Mouse (Mus musculus) layer of hippocampus, adult 2 months (tissue): Measurements from ENCODE around the gene Ripply2. TPM values are rescaled to one million over a fixed set of nuclear protein-coding genes. Genes with fewer than 3 reads are reported as not detected.

Experiments used
- DNase-seq, 2 experiments: peaks; one replicate each; pipeline ENCODE4 v3.0.0; 2022; ENCODE audit warnings: low spot score in 2 of 2
- H3K27ac ChIP-seq: fragments of 200-600 bp; 2 replicates; pipeline ENCODE4 v1.8.1; 2022
- H3K4me3 ChIP-seq: fragments of 200-600 bp; 2 replicates; pipeline ENCODE4 v1.8.1; 2022; ENCODE audit warnings: mild to moderate bottlenecking
- CTCF ChIP-seq: fragments of 200-600 bp; conservative IDR thresholded peaks from 2 replicates; pipeline ENCODE4 v1.8.1; 2022; ENCODE audit warnings: antibody characterized with exemption, mild to moderate bottlenecking, moderate library complexity
- total RNA-seq, 2 experiments: library from RNA; stranded (reverse); gene quantifications; 2 replicates each; pipeline ENCODE4 v1.2.3; 2021

Ripply2 gene
- total RNA-seq, 2 experiments from 2014 or later = 11.1 to 12.1 TPM

GRCm38 (mm10) chr9:87049425-87049824 is 34.1 kb downstream of the Ripply2 start:
- TF ChIP-seq CTCF = no peak
- peak in 1 of 2 experiments; percentile 11 for DNase-seq
- Histone ChIP-seq H3K4me3 (no peak overlapping the region), H3K27ac (no peak overlapping the region)

- TF ChIP-seq CTCF = no peak
- Histone ChIP-seq H3K27ac (no peak overlapping the region), H3K4me3 (no peak overlapping the region)
- no peak for DNase-seq
These were observed 40.4 kb downstream of the Ripply2 start for GRCm38 (mm10) chr9:87055547-87056235.

DNA sequence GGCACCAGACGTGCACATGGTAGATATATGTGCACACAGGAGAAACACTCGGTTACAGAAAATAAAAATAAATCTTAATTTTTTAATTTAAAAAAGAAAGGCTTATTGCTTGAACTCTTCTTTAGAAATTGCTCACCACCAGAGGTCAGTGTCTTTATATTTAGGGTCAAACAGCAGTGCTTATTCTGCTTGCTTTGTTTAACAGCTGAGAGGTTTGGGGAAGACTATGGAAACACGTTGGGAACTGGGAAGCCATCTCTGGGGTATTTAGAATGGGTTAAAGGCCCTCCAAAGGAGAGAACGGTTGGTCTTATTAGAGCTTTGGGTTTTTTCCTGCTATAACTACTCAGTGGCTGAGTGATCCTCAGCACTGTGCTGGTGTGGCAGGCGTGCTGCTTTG is 47.0 kb downstream of the Ripply2 start:
- no peak for DNase-seq
- TF ChIP-seq CTCF = no peak; the same call in 1 of the 2 replicates
- Histone ChIP-seq H3K4me3 (no peak overlapping the region), H3K27ac (no peak overlapping the region)

- no peak for DNase-seq
- no peak for TF ChIP-seq CTCF
These were observed 52.8 kb downstream of the Ripply2 start for GRCm38 (mm10) chr9:87068160-87068559.

More at GRCm38 (mm10) chr9:87068160-87068559, 52.8 kb downstream of the Ripply2 start:
- Histone ChIP-seq H3K27ac (no peak overlapping the region), H3K4me3 (no peak overlapping the region)

Other genes starting within 250 kb of the Ripply2 start
- 100 to 1,000 TPM; 395 to 402 TPM for gene Snap91, start 134.9 kb upstream of the Ripply2 start, total RNA-seq
- 10 to 100 TPM; 33.2 to 33.5 TPM for gene Cyb5r4, start 6.5 kb downstream of the Ripply2 start, total RNA-seq
- gene Mrap2, start 128.8 kb downstream of the Ripply2 start, total RNA-seq = 1 to 10 TPM; 3.0 to 4.0 TPM
- gene Cep162, start 240.0 kb downstream of the Ripply2 start, total RNA-seq = 10 to 100 TPM; 10.5 to 14.6 TPM